Mouse (Mus musculus) midbrain, embryonic 16.5 days (tissue): ENCODE results near the gene Crbn. TPM values are rescaled to one million over a fixed set of nuclear protein-coding genes. Genes with fewer than 3 reads are reported as not detected.

Source experiments
- ATAC-seq: fragments of 200-750 bp; cut with Nextera tagmentation; 2 replicates; pipeline ENCODE4 v1.8.0; 2017; ENCODE audit warnings: moderate TSS enrichment
- H3K27ac ChIP-seq: fragments of 300-500 bp; sonication (generic); 2 replicates; pipeline ENCODE4 v1.5.1; 2014; ENCODE audit warnings: mild to moderate bottlenecking, low read length, mixed read lengths
- H3K27me3 ChIP-seq: fragments of 300-500 bp; sonication (generic); 2 replicates; pipeline ENCODE4 v1.6.1; 2014; ENCODE audit warnings: low read depth, low read length, mixed read lengths; ENCODE audit not compliant: control insufficient read depth, insufficient read depth
- H3K36me3 ChIP-seq: fragments of 300-500 bp; sonication (generic); 2 replicates; pipeline ENCODE4 v1.6.1; 2014; ENCODE audit warnings: mild to moderate bottlenecking, low read length, moderate library complexity, mixed read lengths; ENCODE audit not compliant: control insufficient read depth, insufficient read depth
- H3K4me1 ChIP-seq: fragments of 300-500 bp; sonication (generic); 2 replicates; pipeline ENCODE4 v1.6.1; 2014; ENCODE audit warnings: mild to moderate bottlenecking, low read length, mixed read lengths; ENCODE audit not compliant: control insufficient read depth, insufficient read depth
- H3K4me2 ChIP-seq: fragments of 300-500 bp; sonication (generic); 2 replicates; pipeline ENCODE4 v1.6.1; 2014; ENCODE audit warnings: mild to moderate bottlenecking, low read length, mixed read lengths
- H3K4me3 ChIP-seq: fragments of 300-500 bp; sonication (generic); 2 replicates; pipeline ENCODE4 v1.5.1; 2014; ENCODE audit warnings: low read depth, mild to moderate bottlenecking, low read length, moderate library complexity, mixed read lengths
- H3K9ac ChIP-seq: fragments of 300-500 bp; sonication (generic); 2 replicates; pipeline ENCODE4 v1.6.1; 2014; ENCODE audit warnings: low read depth, low read length, mixed read lengths
- H3K9me3 ChIP-seq: fragments of 300-500 bp; sonication (generic); replicated peaks from 2 replicates; pipeline ENCODE4 v1.6.1; 2014; ENCODE audit warnings: mild to moderate bottlenecking, low read length, mixed read lengths; ENCODE audit not compliant: control insufficient read depth, poor library complexity, severe bottlenecking
- WGBS: fragments of 180-500 bp; shearing (Covaris S2); extraction: QIAGEN DNeasy Blood & Tissue Kit; methylation state at CpG from one replicate; pipeline ENCODE4 v1.1.7; 2014; 5-methylcytosine and 5-hydroxymethylcytosine counted together
- polyA plus RNA-seq: library from polyadenylated mRNA; unstranded; fragments of >200 nt; fragmentation: Nextera tagmentation; extraction: Ambion mirVana; gene quantifications from 2 replicates; pipeline ENCODE4 v1.2.1, GENCODE M21; 2015

The Crbn gene
- polyA plus RNA-seq, 1 experiment from 2014 or later: 63.6 TPM

DNA sequence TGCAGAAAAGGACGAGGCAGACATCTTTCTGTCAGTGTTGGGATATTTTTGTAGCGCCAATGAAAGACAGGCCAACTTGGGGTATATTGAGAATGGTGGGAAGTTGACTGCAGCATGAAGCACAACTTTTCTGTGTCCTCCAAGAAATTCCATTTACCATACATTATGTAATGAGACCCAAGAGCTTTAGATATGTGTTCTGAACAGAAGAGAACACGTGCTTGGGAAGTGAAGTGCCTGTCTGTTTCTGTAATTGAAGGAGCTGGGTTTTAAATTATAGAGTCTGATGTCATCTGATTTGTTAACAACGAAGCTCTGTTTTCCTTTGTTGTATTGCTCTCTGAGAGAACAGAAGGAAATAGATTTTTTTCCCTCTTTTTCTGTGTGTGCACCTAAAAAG is 29.8 kb downstream of the Crbn start:
- Histone ChIP-seq H3K4me2 (peak overlapping the region; percentile 99), H3K27me3 (no peaks in the 10 kb centered on the region), H3K9ac (peak overlapping the region; percentile 71; the same call in 1 of the 2 replicates), H3K27ac (no peak overlapping the region), H3K4me1 (peaks cover 16% of the 10 kb centered on the region), H3K4me3 (peak overlapping the region; percentile 93), H3K9me3 (no peaks in the 10 kb centered on the region), H3K36me3 (peaks cover 7% of the 10 kb centered on the region)
- no peak for ATAC-seq
- WGBS: 53% methylated on average over 4 of the region's 4 CpGs

DNA sequence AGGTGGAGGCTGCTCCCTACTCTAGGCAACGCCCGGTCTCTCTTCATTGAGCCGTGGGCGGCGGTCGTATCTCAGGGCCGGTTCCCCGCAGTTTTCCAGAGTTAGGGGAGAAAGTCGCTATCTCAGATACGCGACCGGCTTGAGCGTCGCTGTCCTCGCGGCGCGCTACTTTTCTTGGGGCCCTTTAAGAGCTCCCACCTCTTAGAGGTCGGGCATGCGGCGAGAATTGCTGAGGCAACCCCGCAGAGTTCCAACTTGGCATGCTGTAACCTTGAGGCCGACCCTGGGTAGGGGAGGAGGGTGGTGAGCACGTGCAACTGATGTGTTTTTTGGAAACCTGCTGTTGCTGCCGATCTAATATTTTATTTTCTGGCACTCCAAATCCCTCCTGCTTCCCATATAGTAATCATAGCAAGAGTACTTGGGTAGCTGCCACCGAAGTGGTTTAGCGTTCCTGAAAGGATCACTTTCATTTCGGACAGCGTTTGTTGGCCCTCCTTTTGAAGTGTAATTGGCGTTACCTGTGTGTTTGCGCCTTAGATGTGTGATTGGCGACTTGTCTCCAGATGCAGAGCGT is 30.5 kb downstream of the Crbn start:
- peak overlapping the region; percentile 71 for H3K9ac ChIP-seq
- WGBS: 2% methylated on average over 33 of the region's 33 CpGs
- H3K27ac ChIP-seq: peak overlapping the region; percentile 58; the same call in 1 of the 2 replicates
- no peaks in the 10 kb centered on the region for H3K27me3 ChIP-seq
- peaks cover 6% of the 10 kb centered on the region for H3K36me3 ChIP-seq
- H3K4me1 ChIP-seq: peaks cover 16% of the 10 kb centered on the region
- peak overlapping the region; percentile 99 for H3K4me2 ChIP-seq
- H3K4me3 ChIP-seq: peak overlapping the region; percentile 93
- no peaks in the 10 kb centered on the region for H3K9me3 ChIP-seq
- ATAC-seq: peak; percentile 82; the same call in 1 of the 2 replicates

DNA sequence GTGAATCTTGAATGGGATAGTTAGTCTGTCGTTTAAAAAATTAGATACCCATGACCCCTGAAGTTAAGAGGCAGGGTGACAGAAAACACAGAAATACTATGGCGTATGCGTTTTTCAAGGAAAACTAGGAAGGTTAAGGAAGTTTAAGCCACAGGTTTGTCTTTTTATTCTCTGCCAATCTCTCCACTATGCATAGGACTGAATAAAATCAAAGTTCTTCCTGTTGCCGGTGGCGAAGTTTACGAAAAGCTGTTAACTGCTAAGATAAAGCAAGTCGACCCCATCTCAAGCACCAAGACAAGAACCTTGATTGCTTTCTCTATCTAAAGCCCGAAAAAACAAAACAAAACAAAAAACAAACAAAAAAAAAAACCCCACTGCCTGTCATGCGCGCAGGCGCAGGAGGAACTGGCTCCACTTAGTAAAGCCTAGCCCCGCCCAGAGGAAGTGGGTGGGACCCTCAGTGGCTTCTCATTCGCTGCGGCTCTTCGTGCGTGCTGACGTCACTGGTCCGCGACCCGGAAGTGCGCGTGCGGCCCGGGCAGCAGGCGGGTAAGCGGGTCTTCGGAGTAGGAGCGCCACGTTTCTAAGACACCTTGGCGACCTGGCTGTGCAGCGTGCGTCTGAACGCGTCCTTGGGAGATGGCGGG is 31.1 kb downstream of the Crbn start, which contains the start of gene Trnt1:
Gene Trnt1, plus strand, starts transcription at position 481 of the 650 bp plus-strand sequence.
- 8% methylated on average over 35 of the region's 35 CpGs for WGBS
- no peaks in the 10 kb centered on the region for H3K27me3 ChIP-seq
- no peaks in the 10 kb centered on the region for H3K9me3 ChIP-seq
- peaks cover 16% of the 10 kb centered on the region for H3K4me1 ChIP-seq
- peak within 1 kb of the TSS; percentile 93 for H3K4me3 ChIP-seq
- peak; percentile 100 for ATAC-seq
- H3K9ac ChIP-seq: peak within 1 kb of the TSS; percentile 71
- peak within 1 kb of the TSS; percentile 99 for H3K4me2 ChIP-seq
- H3K36me3 ChIP-seq: peaks cover 6% of the 10 kb centered on the region
- H3K27ac ChIP-seq: peak within 1 kb of the TSS; percentile 58; the same call in 1 of the 2 replicates

DNA sequence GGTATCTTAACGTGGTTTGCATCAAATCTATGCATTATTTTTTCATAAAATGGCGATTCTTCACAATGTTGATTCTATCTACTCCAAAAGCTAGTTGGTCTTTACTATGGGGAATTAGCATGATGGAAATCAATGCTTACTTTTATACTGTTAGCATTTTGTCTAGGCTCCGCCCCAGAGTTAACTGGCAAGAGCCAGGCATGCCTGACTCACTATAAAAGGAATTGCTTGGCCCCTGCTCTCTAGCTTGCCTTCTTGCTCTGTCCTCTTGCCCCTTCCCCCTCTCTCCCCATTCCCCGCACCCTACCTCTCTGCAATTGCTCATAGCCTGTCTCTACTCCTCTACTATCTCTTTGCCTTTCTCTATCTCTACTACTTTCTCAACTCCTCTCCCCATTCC is 33.1 kb downstream of the Crbn start:
- WGBS: 72% methylated on average over 4 of the region's 4 CpGs
- peaks cover 16% of the 10 kb centered on the region for H3K4me1 ChIP-seq
- peaks cover 2% of the 10 kb centered on the region; the same call in 1 of the 2 replicates for H3K36me3 ChIP-seq
- H3K4me3 ChIP-seq: no peak overlapping the region
- ATAC-seq: no peak
- H3K27me3 ChIP-seq: no peaks in the 10 kb centered on the region
- no peaks in the 10 kb centered on the region for H3K9me3 ChIP-seq
- no peak overlapping the region for H3K4me2 ChIP-seq
- no peak overlapping the region for H3K9ac ChIP-seq
- no peak overlapping the region for H3K27ac ChIP-seq

DNA sequence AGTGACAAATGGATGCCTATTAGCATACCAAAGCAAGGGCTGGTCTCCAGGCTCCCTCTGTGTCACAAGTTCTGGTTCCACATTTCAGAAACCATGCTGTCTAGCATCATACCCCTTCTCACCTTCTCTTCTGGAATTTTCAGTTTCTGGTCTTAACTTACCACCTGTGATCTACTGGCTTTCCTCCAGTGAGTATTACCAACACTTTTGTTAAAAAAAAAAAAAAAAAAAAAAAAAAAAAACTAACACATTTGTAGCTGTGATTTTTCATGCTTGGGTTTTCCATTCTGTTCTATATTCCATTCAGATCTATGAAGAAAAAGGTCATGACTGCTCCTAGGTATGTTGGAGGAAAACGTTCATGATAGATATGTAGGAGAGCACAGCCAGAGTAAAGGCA is 34.0 kb downstream of the Crbn start:
- Histone ChIP-seq H3K4me3 (no peak overlapping the region), H3K9me3 (no peaks in the 10 kb centered on the region), H3K4me2 (no peak overlapping the region), H3K27ac (no peak overlapping the region), H3K36me3 (no peaks in the 10 kb centered on the region), H3K9ac (no peak overlapping the region), H3K4me1 (peaks cover 14% of the 10 kb centered on the region), H3K27me3 (no peaks in the 10 kb centered on the region)
- WGBS: 72% methylated on average over 1 of the region's 1 CpGs
- no peak for ATAC-seq

DNA sequence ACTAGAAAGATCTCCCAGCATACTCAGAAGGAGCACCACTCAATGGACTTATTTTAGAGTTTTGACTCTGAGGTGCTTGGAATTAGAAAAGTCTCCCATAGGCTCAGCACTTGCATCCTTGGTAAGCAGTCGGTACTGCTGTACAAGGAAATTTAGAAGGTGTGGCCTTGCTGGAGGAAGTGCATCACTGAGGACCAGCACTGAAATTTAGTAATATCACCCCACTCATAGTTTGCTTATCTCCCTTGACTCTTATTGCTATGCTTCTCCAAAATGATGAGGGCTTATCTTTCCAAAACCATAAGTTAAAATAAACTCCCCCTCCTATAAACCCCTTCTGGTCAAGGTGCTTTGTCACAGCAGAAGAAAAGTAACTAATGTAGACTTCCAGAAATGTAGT is 38.4 kb downstream of the Crbn start:
- H3K4me3 ChIP-seq: no peak overlapping the region
- H3K9me3 ChIP-seq: no peaks in the 10 kb centered on the region
- no peak overlapping the region for H3K9ac ChIP-seq
- no peaks in the 10 kb centered on the region for H3K4me1 ChIP-seq
- H3K27me3 ChIP-seq: no peaks in the 10 kb centered on the region
- no peak overlapping the region for H3K27ac ChIP-seq
- no peak overlapping the region for H3K4me2 ChIP-seq
- no peak for ATAC-seq
- WGBS: 91% methylated on average over 1 of the region's 1 CpGs
- no peaks in the 10 kb centered on the region for H3K36me3 ChIP-seq

DNA sequence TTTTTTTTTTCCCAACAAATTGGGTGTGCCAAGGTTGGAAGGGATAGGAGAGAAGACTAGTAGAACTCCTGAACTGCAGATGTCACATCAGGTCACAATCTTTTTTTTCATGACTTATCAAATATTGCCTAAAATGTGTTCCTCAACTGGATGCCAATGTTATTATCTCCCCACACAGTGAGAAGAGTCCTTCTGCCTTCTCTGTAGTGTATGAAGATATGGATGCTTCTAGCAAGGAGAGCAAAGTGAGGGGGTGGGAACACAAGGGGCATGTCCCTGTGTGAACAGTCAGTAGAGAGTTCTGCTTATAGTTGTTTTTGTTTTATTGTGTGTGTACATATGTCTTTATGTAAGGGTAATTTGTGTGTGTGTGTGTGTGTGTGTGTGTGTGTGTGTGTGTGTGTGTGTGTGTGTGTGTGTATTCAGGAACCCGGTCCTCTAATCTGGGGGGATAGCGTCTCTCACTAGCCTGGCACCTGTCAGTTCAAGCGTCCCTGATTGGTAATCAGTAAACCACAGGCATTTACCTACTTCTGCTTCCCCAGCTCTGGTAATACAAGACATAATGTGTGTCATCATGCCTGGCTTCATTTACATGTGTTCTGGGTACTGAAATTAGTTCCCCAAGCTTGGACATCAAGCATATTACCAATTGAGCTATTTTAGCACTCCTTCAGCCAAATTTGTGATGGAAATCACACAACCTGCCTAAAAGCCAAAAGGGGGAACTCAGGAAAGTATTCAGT is 39.2 kb downstream of the Crbn start:
- no peak overlapping the region for H3K27ac ChIP-seq
- H3K4me1 ChIP-seq: no peaks in the 10 kb centered on the region
- no peaks in the 10 kb centered on the region for H3K36me3 ChIP-seq
- H3K27me3 ChIP-seq: no peaks in the 10 kb centered on the region
- WGBS: 91% methylated on average over 3 of the region's 3 CpGs
- no peaks in the 10 kb centered on the region for H3K9me3 ChIP-seq
- no peak overlapping the region for H3K9ac ChIP-seq
- ATAC-seq: no peak
- no peak overlapping the region for H3K4me3 ChIP-seq
- no peak overlapping the region for H3K4me2 ChIP-seq

DNA sequence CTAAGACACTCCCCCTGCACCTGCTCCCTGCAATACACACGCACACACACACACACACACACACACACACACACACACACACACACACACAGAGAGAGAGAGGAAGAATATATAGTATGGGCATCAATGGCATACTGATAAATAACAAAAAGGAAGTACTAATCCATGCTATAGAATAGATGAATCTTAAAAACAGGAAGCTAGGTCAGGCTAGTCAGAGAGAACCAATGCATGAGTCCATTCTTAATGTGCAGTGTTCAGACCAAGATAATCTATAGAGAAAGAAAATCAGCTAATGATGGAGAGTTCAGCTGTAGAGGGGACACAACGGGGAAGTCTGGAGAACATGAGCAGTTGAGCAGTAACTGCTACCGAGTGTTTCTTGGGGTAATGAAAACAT is 41.6 kb downstream of the Crbn start:
- no peak overlapping the region for H3K9ac ChIP-seq
- 90% methylated on average over 3 of the region's 3 CpGs for WGBS
- H3K9me3 ChIP-seq: no peaks in the 10 kb centered on the region
- no peak overlapping the region for H3K4me2 ChIP-seq
- ATAC-seq: no peak
- no peaks in the 10 kb centered on the region for H3K36me3 ChIP-seq
- H3K27ac ChIP-seq: no peak overlapping the region
- H3K4me3 ChIP-seq: no peak overlapping the region
- no peaks in the 10 kb centered on the region for H3K27me3 ChIP-seq
- H3K4me1 ChIP-seq: no peaks in the 10 kb centered on the region

DNA sequence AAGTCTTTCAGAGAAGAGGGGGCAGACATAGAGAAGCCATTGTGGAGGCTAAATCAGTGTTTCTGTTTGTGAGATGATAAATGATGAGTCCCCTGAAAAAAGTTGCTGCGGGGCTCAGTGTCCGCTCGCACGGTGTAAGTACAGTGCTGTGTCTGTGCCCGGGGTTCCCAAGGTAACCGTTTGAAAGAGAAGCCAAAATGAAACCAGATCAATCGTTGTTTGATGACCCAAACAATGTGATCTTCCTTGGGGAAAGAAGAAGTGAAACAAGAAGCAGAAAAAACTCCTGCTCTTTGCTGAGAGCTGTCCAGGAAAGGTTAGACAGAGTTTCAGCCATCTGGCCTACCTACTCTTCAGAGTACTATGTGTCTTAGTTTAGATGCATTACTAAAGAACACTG is 49.6 kb downstream of the Crbn start:
- Histone ChIP-seq H3K36me3 (no peaks in the 10 kb centered on the region), H3K4me3 (no peak overlapping the region), H3K9me3 (no peaks in the 10 kb centered on the region), H3K4me1 (no peaks in the 10 kb centered on the region), H3K9ac (no peak overlapping the region), H3K4me2 (no peak overlapping the region), H3K27me3 (no peaks in the 10 kb centered on the region), H3K27ac (no peak overlapping the region)
- WGBS: 87% methylated on average over 7 of the region's 7 CpGs
- no peak for ATAC-seq
